Mouse (Mus musculus) lung, embryonic 16.5 days (tissue): ENCODE data around the gene Lgr6. TPM values are rescaled to one million over a fixed set of nuclear protein-coding genes. Genes with fewer than 3 reads are reported as not detected.

Source experiments
- ATAC-seq: fragments of 200-750 bp; cut with Nextera tagmentation; 2 replicates; pipeline ENCODE4 v1.8.0; 2017; ENCODE audit warnings: low read depth, mild to moderate bottlenecking, moderate library complexity
- H3K27ac ChIP-seq: fragments of 300-500 bp; sonication (generic); 2 replicates; pipeline ENCODE4 v1.5.1; 2014; ENCODE audit warnings: mild to moderate bottlenecking, control low read depth, low read length
- H3K27me3 ChIP-seq: fragments of 300-500 bp; sonication (generic); 2 replicates; pipeline ENCODE4 v1.6.1; 2014; ENCODE audit warnings: low read depth, low read length, mixed read lengths; ENCODE audit not compliant: control insufficient read depth, insufficient read depth
- H3K36me3 ChIP-seq: fragments of 300-500 bp; sonication (generic); 2 replicates; pipeline ENCODE4 v1.6.1; 2014; ENCODE audit warnings: low read length; ENCODE audit not compliant: control insufficient read depth, insufficient read depth
- H3K4me1 ChIP-seq: fragments of 300-500 bp; sonication (generic); replicated peaks from 2 replicates; pipeline ENCODE4 v1.6.1; 2014; ENCODE audit warnings: low read length, mixed read lengths; ENCODE audit not compliant: control insufficient read depth, insufficient read depth
- H3K4me2 ChIP-seq: fragments of 300-500 bp; sonication (generic); 2 replicates; pipeline ENCODE4 v1.6.1; 2014; ENCODE audit warnings: low read depth, low read length, control low read depth
- H3K4me3 ChIP-seq: fragments of 300-500 bp; sonication (generic); 2 replicates; pipeline ENCODE4 v1.5.1; 2014; ENCODE audit warnings: mild to moderate bottlenecking, low read length, control low read depth
- H3K9ac ChIP-seq: fragments of 300-500 bp; sonication (generic); 2 replicates; pipeline ENCODE4 v1.6.1; 2014; ENCODE audit warnings: low read length, control low read depth
- H3K9me3 ChIP-seq: fragments of 300-500 bp; sonication (generic); 2 replicates; pipeline ENCODE4 v1.6.1; 2016; ENCODE audit warnings: low read length; ENCODE audit not compliant: control insufficient read depth
- WGBS: fragments of 180-500 bp; shearing (Covaris S2); extraction: QIAGEN DNeasy Blood & Tissue Kit; methylation state at CpG from one replicate; pipeline ENCODE4 v1.1.7; 2014; 5-methylcytosine and 5-hydroxymethylcytosine counted together
- polyA plus RNA-seq: library from polyadenylated mRNA; unstranded; fragments of >200 nt; fragmentation: Nextera tagmentation; extraction: Ambion mirVana; gene quantifications from 2 replicates; pipeline ENCODE4 v1.2.1, GENCODE M21; 2015

Gene Lgr6
- polyA plus RNA-seq, 1 experiment from 2014 or later = 9.2 TPM

DNA sequence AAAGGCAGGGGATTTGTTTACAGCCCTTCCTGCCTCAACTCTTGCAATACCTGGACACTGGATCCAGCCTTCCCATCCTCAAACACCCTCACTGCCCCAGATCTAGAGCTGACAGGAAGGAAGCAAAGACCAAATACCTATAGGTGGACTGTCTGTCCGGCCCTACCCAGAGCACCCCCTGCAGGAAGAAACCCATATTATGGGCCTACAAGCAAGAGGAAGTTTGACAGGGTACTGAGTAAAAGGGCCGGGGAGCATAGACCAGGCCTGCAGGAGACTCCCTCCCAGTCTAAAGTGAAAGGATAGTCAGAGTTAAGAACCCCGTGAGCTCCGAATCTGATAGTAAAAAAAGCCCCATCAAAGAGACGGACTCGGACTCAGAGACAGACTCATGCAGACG, 10.4 kb downstream of the Lgr6 start:
- Histone ChIP-seq H3K9me3 (no peaks in the 10 kb centered on the region), H3K4me2 (no peak overlapping the region), H3K9ac (no peak overlapping the region), H3K4me3 (no peak overlapping the region), H3K27ac (no peak overlapping the region), H3K36me3 (no peaks in the 10 kb centered on the region), H3K4me1 (peaks cover 6% of the 10 kb centered on the region; the same call in 1 of the 2 replicates), H3K27me3 (no peaks in the 10 kb centered on the region)
- 49% methylated on average over 7 of the region's 7 CpGs for WGBS
- no peak for ATAC-seq

DNA sequence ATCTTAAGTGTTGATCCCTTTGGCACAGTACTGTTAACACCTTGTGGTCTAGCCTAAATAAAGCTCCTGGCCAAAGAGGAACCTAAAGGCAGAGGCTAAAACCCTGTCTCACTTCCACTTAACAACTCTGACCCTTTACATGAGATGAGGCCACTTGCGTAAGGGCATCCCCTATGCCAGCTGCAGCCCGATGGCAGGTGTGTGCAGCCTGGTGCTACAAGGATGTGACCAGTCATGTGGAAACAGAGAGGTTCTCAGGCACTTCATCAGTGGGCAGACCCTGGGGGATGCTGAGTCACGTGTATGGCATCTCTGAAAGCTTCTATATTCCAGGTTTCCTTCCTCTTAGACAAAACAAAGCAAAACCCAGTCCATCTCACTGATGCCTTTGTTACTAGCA, 14.2 kb downstream of the Lgr6 start:
- no peak overlapping the region for H3K4me3 ChIP-seq
- 66% methylated on average over 3 of the region's 3 CpGs for WGBS
- H3K4me2 ChIP-seq = no peak overlapping the region
- no peak overlapping the region for H3K9ac ChIP-seq
- H3K9me3 ChIP-seq = no peaks in the 10 kb centered on the region
- H3K27ac ChIP-seq = no peak overlapping the region
- H3K36me3 ChIP-seq = no peaks in the 10 kb centered on the region
- no peaks in the 10 kb centered on the region for H3K4me1 ChIP-seq
- ATAC-seq = no peak
- H3K27me3 ChIP-seq = peaks cover 12% of the 10 kb centered on the region

DNA sequence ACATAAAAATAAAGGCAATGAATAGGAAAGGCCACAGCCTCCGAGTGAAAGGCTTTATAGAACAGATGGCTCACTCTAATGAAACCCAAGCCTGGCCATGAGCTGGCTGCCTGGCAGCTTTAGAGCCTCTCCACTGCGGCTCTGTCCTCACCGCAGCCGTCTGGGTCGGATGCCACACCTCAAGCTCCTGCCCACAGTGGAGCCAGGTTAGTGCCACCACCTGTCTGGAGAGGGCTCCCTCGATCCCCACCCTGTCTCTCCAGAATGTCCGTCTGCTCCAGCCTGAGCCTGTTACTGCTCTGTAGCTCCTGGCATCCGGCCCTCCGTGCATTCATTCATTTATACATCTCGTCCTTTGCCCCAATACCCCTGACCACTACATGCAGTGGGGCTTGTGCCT, 15.4 kb downstream of the Lgr6 start:
- Histone ChIP-seq H3K9ac (no peak overlapping the region), H3K9me3 (no peaks in the 10 kb centered on the region), H3K27me3 (peaks cover 25% of the 10 kb centered on the region), H3K4me2 (no peak overlapping the region), H3K4me1 (no peaks in the 10 kb centered on the region), H3K4me3 (no peak overlapping the region), H3K36me3 (no peaks in the 10 kb centered on the region), H3K27ac (no peak overlapping the region)
- 67% methylated on average over 10 of the region's 10 CpGs for WGBS
- no peak for ATAC-seq

DNA sequence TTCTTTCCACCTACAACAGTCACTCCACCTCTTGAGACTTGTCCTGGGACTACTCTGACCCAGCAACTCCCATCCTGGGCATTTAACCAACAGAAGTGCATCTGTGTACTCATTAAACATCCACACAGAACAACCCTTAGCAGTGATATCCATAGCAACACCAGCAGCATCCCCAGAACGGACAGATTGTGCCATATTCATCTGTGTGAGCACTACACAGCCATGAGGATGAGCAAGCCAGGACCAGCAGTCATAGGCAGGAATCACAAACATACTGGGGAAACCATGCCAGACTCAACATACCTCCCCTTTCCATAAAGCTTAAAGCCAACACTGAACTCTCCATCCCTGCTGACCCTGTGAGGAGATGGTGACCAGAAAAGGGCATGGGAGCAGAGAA, 17.7 kb downstream of the Lgr6 start:
- Histone ChIP-seq H3K27me3 (peaks cover 25% of the 10 kb centered on the region), H3K27ac (no peak overlapping the region), H3K9ac (no peak overlapping the region), H3K36me3 (no peaks in the 10 kb centered on the region), H3K4me3 (no peak overlapping the region), H3K9me3 (no peaks in the 10 kb centered on the region), H3K4me1 (no peaks in the 10 kb centered on the region), H3K4me2 (no peak overlapping the region)
- ATAC-seq = no peak
- 54% methylated on average over 1 of the region's 1 CpGs for WGBS

DNA sequence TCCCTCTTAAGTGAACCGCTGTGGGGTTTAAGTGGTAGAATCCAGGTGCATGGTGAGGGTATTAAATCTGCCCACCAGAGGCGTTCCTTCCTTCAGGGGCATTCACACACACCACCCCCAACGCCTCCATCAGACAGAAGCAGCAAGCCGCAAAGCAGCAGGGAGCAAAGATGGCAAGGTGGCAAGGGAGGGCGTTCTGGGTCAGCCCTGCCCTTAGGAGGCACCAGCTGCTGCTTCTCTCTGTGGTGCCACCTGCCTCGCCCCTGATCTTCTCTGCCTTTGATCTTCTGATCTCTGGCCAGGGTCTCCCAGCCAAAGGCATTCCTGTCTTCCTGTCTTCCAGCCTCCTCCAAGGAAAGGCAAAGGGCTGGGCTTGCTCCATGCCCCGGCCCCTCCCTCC, 19.1 kb downstream of the Lgr6 start:
- Histone ChIP-seq H3K27ac (no peak overlapping the region), H3K4me3 (no peak overlapping the region), H3K9me3 (no peaks in the 10 kb centered on the region), H3K4me1 (no peaks in the 10 kb centered on the region), H3K4me2 (no peak overlapping the region), H3K27me3 (peaks cover 25% of the 10 kb centered on the region), H3K36me3 (no peaks in the 10 kb centered on the region), H3K9ac (no peak overlapping the region)
- ATAC-seq = no peak
- WGBS = 34% methylated on average over 7 of the region's 7 CpGs

DNA sequence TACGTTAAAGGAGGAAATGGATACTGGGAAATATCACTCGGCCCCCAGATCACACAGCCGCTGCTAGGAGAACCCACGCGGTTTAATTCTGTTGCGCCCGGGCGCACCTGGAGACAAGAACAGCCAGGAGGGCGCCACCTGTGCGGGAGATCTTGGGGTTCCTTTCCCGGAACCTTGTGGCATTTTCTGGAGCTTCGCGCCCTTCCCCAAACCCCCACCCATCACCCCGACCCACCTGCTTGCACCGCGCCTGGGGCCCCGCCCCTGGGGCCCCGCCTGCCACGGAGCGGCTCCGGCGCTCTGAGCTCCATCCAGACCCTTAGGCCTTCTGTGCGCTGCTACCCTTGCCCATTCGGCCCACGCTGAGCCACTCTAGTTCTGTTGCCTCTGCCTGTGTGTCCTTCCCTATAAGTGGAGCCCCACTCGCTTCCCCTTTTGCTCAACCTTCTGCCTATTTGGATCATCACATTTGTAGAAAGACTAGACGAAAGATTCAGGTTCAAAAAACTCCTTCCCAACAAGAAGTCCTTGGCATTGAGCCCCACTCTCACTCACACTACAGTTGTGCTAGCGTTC, 19.7 kb downstream of the Lgr6 start:
- peaks cover 25% of the 10 kb centered on the region for H3K27me3 ChIP-seq
- H3K4me1 ChIP-seq = no peaks in the 10 kb centered on the region
- no peak overlapping the region for H3K9ac ChIP-seq
- peak overlapping the region; percentile 13; the same call in 1 of the 2 replicates for H3K4me2 ChIP-seq
- no peak overlapping the region for H3K4me3 ChIP-seq
- H3K9me3 ChIP-seq = no peaks in the 10 kb centered on the region
- H3K36me3 ChIP-seq = no peaks in the 10 kb centered on the region
- WGBS = 16% methylated on average over 27 of the region's 28 CpGs
- ATAC-seq = no peak
- H3K27ac ChIP-seq = no peak overlapping the region

DNA sequence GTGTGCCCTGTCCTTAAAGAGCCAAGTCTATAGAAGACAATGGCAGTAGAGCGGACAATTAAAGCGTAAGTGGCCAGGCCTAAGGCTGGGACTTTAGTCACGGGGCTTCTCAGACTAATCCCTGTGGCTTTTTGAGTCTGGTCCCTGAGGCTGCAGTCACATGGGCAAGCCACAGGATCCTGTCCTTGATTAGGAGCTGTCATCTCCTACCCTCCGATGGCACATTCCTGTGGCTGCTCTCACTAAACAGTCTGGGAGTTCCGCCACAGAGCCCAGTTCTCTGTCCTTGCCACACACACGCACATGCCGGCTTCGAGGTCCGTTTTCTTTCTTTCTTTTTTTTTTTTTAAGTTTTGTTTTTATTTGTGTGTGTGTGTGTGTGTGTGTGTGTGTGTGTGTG, 21.6 kb downstream of the Lgr6 start:
- no peak overlapping the region for H3K9ac ChIP-seq
- peaks cover 25% of the 10 kb centered on the region for H3K27me3 ChIP-seq
- peak; percentile 57 for ATAC-seq
- no peaks in the 10 kb centered on the region for H3K9me3 ChIP-seq
- 54% methylated on average over 9 of the region's 9 CpGs for WGBS
- no peaks in the 10 kb centered on the region for H3K36me3 ChIP-seq
- H3K4me2 ChIP-seq = no peak overlapping the region
- no peak overlapping the region for H3K27ac ChIP-seq
- 0 out of 2 replicates have a peak, but pooled peaks cover 2% of the 10 kb centered on the region for H3K4me1 ChIP-seq
- no peak overlapping the region for H3K4me3 ChIP-seq

DNA sequence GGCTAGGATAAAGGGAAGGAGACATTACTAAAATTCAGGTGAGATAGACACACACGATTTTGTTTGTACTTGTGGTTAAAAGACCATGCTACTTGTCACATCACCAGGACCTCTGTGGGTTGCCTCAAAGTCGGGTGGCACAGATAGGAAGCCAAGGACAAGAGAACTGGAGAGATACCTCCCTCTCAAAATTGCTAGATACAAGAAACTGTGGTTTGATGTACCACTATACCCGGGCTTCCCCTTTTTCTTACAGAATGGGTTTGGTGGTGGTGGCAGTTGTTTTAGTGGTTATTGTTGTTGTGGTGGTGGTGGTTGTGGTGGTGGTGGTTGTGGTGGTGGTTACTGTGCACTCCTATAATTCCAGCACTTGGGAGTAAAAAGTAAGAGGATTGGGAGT, 22.8 kb downstream of the Lgr6 start:
- WGBS = 73% methylated on average over 3 of the region's 3 CpGs
- H3K27me3 ChIP-seq = peaks cover 21% of the 10 kb centered on the region
- ATAC-seq = no peak
- H3K4me2 ChIP-seq = no peak overlapping the region
- H3K9ac ChIP-seq = no peak overlapping the region
- H3K36me3 ChIP-seq = no peaks in the 10 kb centered on the region
- no peaks in the 10 kb centered on the region for H3K9me3 ChIP-seq
- H3K27ac ChIP-seq = no peak overlapping the region
- H3K4me3 ChIP-seq = no peak overlapping the region
- H3K4me1 ChIP-seq = peaks cover 2% of the 10 kb centered on the region; the same call in 1 of the 2 replicates

DNA sequence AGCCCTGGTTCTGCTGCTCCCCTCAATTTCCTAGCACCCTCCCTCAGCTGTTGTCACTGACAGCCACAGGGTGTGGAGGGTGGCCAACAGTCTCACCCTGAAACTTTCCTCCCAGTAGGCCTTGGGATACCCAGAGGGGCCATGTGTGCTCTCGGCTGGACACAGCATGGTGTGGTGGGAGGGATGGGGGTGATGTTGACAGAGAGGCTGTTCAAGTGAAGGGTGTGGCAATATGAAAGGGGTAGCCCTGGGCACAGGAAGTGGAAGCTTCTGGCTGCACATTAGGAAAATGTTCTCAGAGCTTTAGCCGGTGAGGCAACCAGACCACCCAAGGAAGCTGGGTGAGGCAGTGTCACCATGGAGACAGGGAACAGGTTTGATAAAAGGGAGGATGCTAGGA, 26.1 kb downstream of the Lgr6 start:
- Histone ChIP-seq H3K9me3 (peaks cover 3% of the 10 kb centered on the region; the same call in 1 of the 2 replicates), H3K4me2 (no peak overlapping the region), H3K4me1 (peaks cover 5% of the 10 kb centered on the region; the same call in 1 of the 2 replicates), H3K27ac (no peak overlapping the region), H3K4me3 (no peak overlapping the region), H3K27me3 (no peaks in the 10 kb centered on the region; the same call in 1 of the 2 replicates), H3K36me3 (no peaks in the 10 kb centered on the region), H3K9ac (no peak overlapping the region)
- 14% methylated on average over 2 of the region's 2 CpGs for WGBS
- no peak; the same call in 1 of the 2 replicates for ATAC-seq
